Mouse (Mus musculus): ENCODE results near the gene Efna5. TPM values are rescaled to one million over a fixed set of nuclear protein-coding genes. Genes with fewer than 3 reads are reported as not detected.

Efna5 gene
- total RNA-seq, 2 experiments from 2014 or later, result 1.5 to 1.6 TPM

GRCm38 (mm10) chr17:62765165-62765564, 116.0 kb downstream of the Efna5 start:
- intact Hi-C loops (cut with DNase I; ENCODE audit: low total_unique reads), result no loop called here

GRCm38 (mm10) chr17:62756951-62757350, 124.2 kb downstream of the Efna5 start:
- intact Hi-C loops (cut with DNase I; ENCODE audit: low total_unique reads), result no loop called here
- DNase-seq, result no peak

More at GRCm38 (mm10) chr17:62765165-62765564, 116.0 kb downstream of the Efna5 start:
- no peak for DNase-seq

- no peak for DNase-seq
- intact Hi-C loops (cut with DNase I; ENCODE audit: low total_unique reads), result no loop called here
Observed at GRCm38 (mm10) chr17:62755635-62756034, 125.5 kb downstream of the Efna5 start.

DNA sequence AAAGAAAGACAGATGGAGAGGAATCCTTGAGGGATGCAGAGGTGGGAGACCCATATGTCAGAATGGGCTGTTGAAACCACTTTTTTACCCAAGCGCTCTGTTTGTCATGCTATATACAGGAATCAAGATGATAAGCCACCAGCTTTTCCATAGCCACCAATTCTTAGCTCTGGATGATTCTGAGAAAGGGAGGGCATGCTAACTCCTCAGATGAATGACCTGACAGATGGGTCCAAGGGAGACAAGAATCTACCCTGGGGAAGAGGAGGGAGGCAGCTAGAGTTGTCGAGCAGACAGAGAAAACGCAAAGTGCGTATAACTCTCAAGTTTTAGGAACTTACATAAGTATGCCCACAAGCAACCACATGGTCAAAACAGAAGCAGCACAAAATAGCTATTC, 126.5 kb downstream of the Efna5 start:
- intact Hi-C loops (cut with DNase I; ENCODE audit: low total_unique reads), result no loop called here
- no peak for DNase-seq

GRCm38 (mm10) chr17:62752381-62752889, 128.7 kb downstream of the Efna5 start:
- intact Hi-C loops (cut with DNase I; ENCODE audit: low total_unique reads), result no loop called here
- no peak for DNase-seq

DNA sequence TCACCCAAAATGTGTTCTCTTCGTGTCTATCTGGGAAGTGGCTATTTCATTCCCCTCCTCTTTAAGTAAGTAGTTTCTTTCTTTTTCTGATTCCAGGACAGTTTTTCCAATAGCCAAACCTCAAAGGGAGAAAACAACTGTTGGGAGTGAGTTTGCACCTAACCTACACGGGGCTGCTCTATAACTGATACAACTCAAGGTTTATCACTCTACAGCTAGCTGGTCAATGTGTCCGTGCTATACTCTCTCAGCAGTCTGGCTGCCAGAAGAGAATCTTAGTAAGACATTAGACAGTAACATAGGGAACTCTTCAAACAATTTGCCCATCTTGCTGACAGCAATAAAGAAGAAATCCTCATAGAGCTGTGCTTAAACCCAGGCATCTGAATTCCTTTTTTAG, 130.5 kb downstream of the Efna5 start:
- intact Hi-C loops (cut with DNase I; ENCODE audit: low total_unique reads), result no loop called here

GRCm38 (mm10) chr17:62748803-62749619, 132.1 kb downstream of the Efna5 start:
- intact Hi-C loops (cut with DNase I; ENCODE audit: low total_unique reads), result no loop called here
- DNase-seq, result no peak

More for the DNA sequence above, 130.5 kb downstream of the Efna5 start:
- no peak for DNase-seq

DNA sequence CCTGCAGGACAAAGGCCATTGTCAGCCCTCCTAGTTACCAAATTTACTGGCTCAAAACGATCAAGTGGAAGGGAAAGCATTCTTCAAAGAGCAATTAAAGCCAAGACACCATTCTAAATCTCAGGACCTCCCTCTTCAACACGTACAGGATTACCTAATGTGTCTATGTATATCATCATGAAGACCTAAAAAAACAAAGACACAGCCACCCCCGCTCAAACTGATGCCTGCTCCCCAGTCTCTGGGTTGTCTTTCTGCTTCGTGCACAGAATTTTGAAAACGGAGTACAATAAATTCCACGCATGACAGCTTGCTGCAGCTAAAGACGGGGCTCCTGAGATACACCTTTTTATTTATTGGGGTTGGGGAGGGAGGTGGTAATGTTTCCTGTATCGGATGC, 133.7 kb downstream of the Efna5 start:
- intact Hi-C loops (cut with DNase I; ENCODE audit: low total_unique reads), result no loop called here
- DNase-seq, result no peak

GRCm38 (mm10) chr17:62746827-62747226, 134.3 kb downstream of the Efna5 start:
- intact Hi-C loops (cut with DNase I; ENCODE audit: low total_unique reads), result no loop called here

GRCm38 (mm10) chr17:62745286-62745685, 135.8 kb downstream of the Efna5 start:
- intact Hi-C loops (cut with DNase I; ENCODE audit: low total_unique reads), result no loop called here

More at GRCm38 (mm10) chr17:62746827-62747226, 134.3 kb downstream of the Efna5 start:
- DNase-seq, result no peak

GRCm38 (mm10) chr17:62744239-62744638, 136.9 kb downstream of the Efna5 start:
- DNase-seq, result no peak
- intact Hi-C loops (cut with DNase I; ENCODE audit: low total_unique reads), result no loop called here

More at GRCm38 (mm10) chr17:62745286-62745685, 135.8 kb downstream of the Efna5 start:
- DNase-seq, result no peak

DNA sequence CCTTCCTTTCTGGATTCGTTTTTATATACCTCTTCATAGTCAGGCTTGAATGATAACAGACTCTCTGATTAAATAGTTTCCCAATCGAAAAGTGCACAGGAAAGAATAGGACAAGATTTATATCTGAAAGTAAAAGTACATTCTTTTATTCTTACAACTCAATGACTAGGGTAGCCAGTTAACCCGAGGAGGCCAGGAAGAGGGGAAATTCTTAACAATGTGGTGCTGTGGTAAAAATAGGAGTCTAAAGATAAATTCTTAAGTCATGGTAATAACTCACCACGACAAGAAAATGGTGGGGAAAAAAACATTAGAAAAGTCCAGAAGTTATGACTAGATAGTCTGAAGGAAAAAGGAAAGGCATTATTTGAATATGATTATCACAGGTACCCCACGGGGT, 139.4 kb downstream of the Efna5 start:
- no peak for DNase-seq
- intact Hi-C loops (cut with DNase I; ENCODE audit: low total_unique reads), result no loop called here

GRCm38 (mm10) chr17:62741020-62741419, 140.1 kb downstream of the Efna5 start:
- intact Hi-C loops (cut with DNase I; ENCODE audit: low total_unique reads), result no loop called here
- DNase-seq, result no peak

- intact Hi-C loops (cut with DNase I; ENCODE audit: low total_unique reads), result no loop called here
- DNase-seq, result no peak
Observed at GRCm38 (mm10) chr17:62739993-62740392, 141.1 kb downstream of the Efna5 start.

DNA sequence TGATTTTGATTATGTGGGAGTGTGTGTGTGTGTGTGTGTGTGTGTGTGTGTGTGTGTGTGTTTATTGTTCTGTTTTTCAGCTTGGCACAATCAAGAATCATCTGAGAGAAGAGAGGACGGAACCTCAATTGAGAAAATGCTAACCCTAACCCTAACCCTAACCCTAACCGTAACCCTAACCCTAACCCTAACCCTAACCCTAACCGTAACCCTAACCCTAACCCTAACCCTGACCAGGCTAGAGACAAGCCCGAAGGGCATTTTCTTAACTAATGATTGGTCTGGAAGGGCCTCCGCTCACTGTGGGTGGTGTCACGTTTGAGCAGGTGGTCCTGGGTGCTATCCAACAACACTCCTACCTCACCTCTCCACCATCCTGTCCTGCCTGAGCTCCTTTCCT, 143.7 kb downstream of the Efna5 start:
- intact Hi-C loops (cut with DNase I; ENCODE audit: low total_unique reads), result no loop called here
- no peak for DNase-seq

DNA sequence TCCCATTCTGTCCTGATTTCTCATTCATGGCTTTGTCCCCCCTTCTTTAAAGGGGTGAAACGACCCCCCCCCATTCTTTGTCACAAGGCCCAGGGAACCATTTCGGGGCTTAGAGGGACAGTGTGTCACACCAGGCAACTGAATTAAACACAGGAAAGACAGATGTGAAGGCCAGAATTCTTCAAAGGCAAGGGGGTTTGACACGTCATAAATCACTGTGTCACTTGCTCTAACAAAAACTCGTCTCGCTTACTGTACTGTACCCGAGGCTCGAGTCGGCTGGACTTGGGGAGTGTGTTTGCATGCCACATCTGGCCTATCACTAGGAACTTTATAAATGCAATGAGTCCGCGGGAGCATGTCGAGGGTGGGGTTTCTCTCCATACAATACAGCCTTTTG, 145.2 kb downstream of the Efna5 start:
- intact Hi-C loops (cut with DNase I; ENCODE audit: low total_unique reads), result no loop called here
- no peak for DNase-seq

DNA sequence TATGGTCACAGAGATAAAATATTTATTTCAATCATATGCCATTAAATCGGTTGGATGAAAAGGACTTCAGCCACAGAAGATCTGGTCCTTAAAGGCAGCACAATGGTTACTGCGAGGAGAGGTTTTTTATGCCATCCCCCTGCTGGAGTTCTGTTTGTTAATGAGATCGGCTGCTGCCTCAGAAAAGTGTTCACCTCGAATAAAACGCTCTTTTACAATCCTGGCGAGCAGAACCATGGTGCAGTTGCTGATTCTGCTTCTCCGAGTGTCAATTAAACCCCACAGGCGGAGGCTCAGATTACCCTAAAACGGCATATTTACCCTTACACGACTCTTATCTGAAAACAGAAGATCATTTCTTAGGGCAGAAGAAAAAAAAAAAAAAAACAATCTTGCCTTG, 146.2 kb downstream of the Efna5 start:
- intact Hi-C loops (cut with DNase I; ENCODE audit: low total_unique reads), result no loop called here
- DNase-seq, result no peak

DNA sequence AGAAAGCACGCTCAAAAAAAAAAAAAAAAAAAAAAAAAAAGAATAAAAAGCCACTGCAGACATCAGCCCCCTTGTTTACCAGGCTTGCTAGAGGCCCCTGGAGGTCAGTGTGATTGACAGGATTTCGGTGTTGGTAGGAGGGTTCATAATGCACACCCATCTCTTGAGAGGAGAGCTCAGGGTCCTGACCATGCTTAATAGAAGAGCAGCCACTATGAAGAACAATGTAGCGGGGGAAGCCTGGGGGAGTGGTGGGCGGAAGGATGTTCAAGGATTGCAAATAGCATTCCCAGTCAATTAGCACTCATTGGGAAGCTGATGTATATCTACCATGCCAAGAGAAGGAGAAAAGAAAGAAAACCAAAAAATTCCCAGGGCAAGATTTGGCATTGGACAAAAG, 147.1 kb downstream of the Efna5 start:
- intact Hi-C loops (cut with DNase I; ENCODE audit: low total_unique reads), result no loop called here
- DNase-seq, result no peak

DNA sequence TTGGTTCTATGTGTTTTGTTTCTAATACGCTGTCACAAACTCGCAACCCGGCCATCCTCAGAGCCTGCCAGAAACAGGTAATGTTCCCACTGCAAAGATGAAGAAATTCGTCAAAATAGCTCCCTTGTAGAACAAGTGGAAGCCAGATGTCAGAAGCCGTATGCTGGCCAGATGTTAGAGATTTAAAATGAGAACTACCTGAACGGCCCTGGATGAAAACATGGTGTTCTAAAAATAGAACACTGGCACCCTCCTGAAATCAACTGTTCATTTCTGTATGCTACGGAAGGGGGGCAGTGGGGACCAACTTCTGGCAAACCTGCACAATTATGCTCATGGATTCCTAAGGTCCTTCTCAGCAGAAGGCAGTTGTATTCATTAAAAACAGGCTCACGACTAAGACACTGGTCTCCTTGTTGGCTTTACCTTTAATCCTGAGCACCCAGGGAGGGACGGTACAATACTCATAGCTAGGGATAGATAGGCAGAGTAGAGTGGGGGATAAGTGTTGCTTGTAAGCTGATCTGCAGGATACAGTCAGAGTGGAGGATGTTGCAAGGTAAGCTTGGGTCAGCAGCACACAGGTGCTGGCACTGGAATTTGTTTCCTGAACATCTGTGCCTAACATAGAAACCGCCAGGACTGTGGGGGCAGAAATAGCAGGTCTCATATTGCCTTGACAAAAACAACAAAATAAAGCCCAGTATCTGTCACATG, 151.2 kb downstream of the Efna5 start:
- no peak for DNase-seq
- intact Hi-C loops (cut with DNase I; ENCODE audit: low total_unique reads), result no loop called here

DNA sequence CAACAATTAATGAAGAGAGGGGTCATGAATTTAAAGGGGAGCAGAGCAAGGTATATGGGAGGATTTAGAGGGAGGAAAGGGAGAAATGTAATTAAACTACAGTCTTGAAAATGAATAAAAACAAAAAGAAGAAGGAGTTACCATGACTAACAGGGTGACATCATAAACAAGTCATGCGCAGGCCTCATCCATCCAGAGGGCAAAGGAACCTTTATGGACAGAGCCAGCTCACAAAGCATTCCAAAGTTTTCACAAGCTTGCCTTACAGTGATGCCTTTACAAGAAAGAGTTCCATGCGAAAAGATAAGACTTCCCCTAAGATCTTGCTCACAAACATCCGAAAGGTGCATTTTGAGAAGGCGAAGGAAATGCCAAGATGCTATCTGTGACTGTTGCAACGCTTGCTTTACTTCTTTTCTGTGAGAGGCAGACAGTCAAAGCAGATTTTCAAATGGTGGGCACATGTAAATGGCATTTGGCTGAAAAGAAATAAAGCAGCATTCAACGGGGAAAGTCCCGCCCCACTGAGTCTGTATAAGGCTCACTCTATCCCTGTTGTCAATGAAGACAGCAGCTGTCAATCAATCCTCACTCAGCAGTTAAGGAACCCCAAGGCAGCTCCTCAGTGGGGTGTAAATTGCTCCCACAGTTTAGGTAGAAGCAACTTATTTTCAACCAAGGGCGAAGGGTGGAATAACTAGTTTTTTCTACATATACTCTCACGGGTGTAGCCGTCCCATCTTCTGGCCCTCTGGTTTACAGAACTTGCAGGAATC, 152.8 kb downstream of the Efna5 start:
- no peak for DNase-seq
- intact Hi-C loops (cut with DNase I; ENCODE audit: low total_unique reads), result no loop called here

Measured in gastrocnemius, postnatal 14 days (tissue).